Mouse (Mus musculus): ENCODE results near the gene Stk32c.

DNA sequence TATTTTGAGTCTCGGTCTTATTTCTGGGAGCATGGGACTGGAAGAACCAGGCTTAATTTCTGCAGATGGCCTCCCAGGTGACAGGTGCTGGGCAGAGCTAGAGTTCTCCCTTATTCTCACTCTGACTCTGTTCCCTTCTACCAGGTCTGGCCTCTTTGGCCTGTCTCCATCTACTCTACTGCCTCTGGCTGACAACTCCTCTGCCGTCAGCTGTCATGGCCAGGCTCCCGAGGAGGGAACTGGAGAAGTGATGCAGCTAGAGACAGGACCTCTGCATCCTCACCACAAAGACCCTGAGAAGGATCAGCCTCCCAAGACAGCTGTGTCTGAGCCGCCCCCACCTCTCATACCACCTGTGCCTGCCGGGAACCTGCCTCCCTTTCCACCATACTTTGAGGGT lies 41.5 kb upstream of the Stk32c start:
- TF ChIP-seq EP300 (IDR thresholded peaks at IDR 0.05) (no peak), CTCF (IDR thresholded peaks at IDR 0.05) (no peak)

All from lung, postnatal 0 days (tissue).